25 mouse cellular contexts compared by ENCODE assay signal in genomic region chr16:56068523-56069070, GRCm38 (mm10). TPM values are rescaled to one million over a fixed set of nuclear protein-coding genes. Genes with fewer than 3 reads are reported as not detected.
DNase-seq lines count a peak whose midpoint lies in the region; ATAC-seq and TF ChIP-seq lines count a peak whose summit lies in the region.
"Had no signal": no experiment of that assay in that cellular context is flagged by ENCODE, and none has a peak within 500 bp of the region (broad histone marks: within the 10 kb centered on the region; RNA-seq: fewer than 3 reads in every experiment).

No protein-coding gene starts in this region.

- DNase-seq in liver, result no peak
- DNase-seq in B cell, adult 2 months, result peak; percentile 24 to 39
- DNase-seq in CH12.LX (ENCODE audit: extremely low read depth), result peak; percentile 49
- no peak for DNase-seq in adrenal gland, adult 18-20 months (ENCODE audit: low spot score in 2 of 2)
- DNase-seq: adrenal gland, adult 2 months; adrenal gland, postnatal 36 days; cerebellum, adult 18-20 months; cerebellum, postnatal 25 days; gastrocnemius, postnatal 14 days; kidney, adult 9 months; kidney, postnatal 14 days; lung, postnatal 36 days; right cerebral cortex, postnatal 25 days had no signal

- ATAC-seq in liver, embryonic 15.5 days (ENCODE audit: insufficient read depth), result no peak
- peak; percentile 63 for ATAC-seq in neutrophil, adult 5-6 weeks (ENCODE audit: extremely low read depth, insufficient number of reproducible peaks, low FRiP score, poor library complexity, severe bottlenecking)
- no peak for ATAC-seq in kidney, embryonic 15.5 days (replicated peaks; ENCODE audit: low FRiP score)
- ATAC-seq: intestine, postnatal 0 days had no signal

- no peak overlapping the region for H3K4me2 ChIP-seq in liver, embryonic 15.5 days
- 0 out of 2 replicates have a peak overlapping the region, but pooled peaks have one; percentile 11 for H3K4me2 ChIP-seq in CH12.LX (ENCODE audit: insufficient read depth, low read depth, poor library complexity, severe bottlenecking)
- no peak overlapping the region for H3K4me2 ChIP-seq in kidney, embryonic 15.5 days
- H3K4me2 ChIP-seq: embryonic facial prominence, embryonic 15.5 days; forebrain, embryonic 12.5 days; heart, embryonic 12.5 days; hindbrain, embryonic 14.5 days; midbrain, embryonic 12.5 days; neural tube, embryonic 15.5 days; stomach, embryonic 15.5 days had no signal

- H3K9ac ChIP-seq in liver, embryonic 15.5 days, result no peak overlapping the region
- no peak overlapping the region for H3K9ac ChIP-seq in CH12.LX (ENCODE audit: insufficient read depth, low read depth)
- no peak overlapping the region for H3K9ac ChIP-seq in kidney, embryonic 15.5 days
- H3K9ac ChIP-seq: embryonic facial prominence, embryonic 15.5 days; forebrain, embryonic 12.5 days; heart, embryonic 12.5 days; hindbrain, embryonic 14.5 days; midbrain, embryonic 12.5 days; neural tube, embryonic 15.5 days; stomach, embryonic 15.5 days had no signal

- no peaks in the 10 kb centered on the region for H3K36me3 ChIP-seq in liver, embryonic 15.5 days (replicated peaks)
- H3K36me3 ChIP-seq in CH12.LX (replicated peaks in 1 of 2; ENCODE audit: control insufficient read depth in 1 of 2, insufficient read depth in 1 of 2, low read length in 1 of 2), result no peaks in the 10 kb centered on the region
- H3K36me3 ChIP-seq in kidney, embryonic 15.5 days, result no peaks in the 10 kb centered on the region
- H3K36me3 ChIP-seq: embryonic facial prominence, embryonic 10.5 days; embryonic facial prominence, embryonic 15.5 days; forebrain, embryonic 12.5 days; heart, embryonic 12.5 days; midbrain, embryonic 12.5 days; neural tube, embryonic 15.5 days; stomach, embryonic 15.5 days had no signal

- TF ChIP-seq CTCF in CH12.LX (conservative IDR thresholded peaks at IDR 0.05 in 1 of 2, IDR thresholded peaks at IDR 0.05 in 1 of 2; ENCODE audit: low read depth in 2 of 2, low read length in 2 of 2), result no peak

- TF ChIP-seq POLR2A in CH12.LX (IDR thresholded peaks at IDR 0.05; ENCODE audit: low read depth, low read length), result no peak

- no peaks in the 10 kb centered on the region for H3K27me3 ChIP-seq in liver, embryonic 15.5 days
- no peaks in the 10 kb centered on the region for H3K27me3 ChIP-seq in CH12.LX (replicated peaks)
- H3K27me3 ChIP-seq in kidney, embryonic 15.5 days, result no peaks in the 10 kb centered on the region; the same call in 1 of the 2 replicates
- H3K27me3 ChIP-seq: embryonic facial prominence, embryonic 15.5 days; neural tube, embryonic 15.5 days; stomach, embryonic 15.5 days had no signal

- dilution Hi-C loops in CH12.LX (cut with MboI; ENCODE audit: extremely low pct_ligation_motif_present, extremely low pct_unique_long_range_greater_than_20kb, low sequenced_read_pairs), result no loop called here

- peaks cover 66% of the 10 kb centered on the region for H3K4me1 ChIP-seq in liver, embryonic 15.5 days (replicated peaks)
- H3K4me1 ChIP-seq in CH12.LX (ENCODE audit: control insufficient read depth in 1 of 2, insufficient read depth in 2 of 2), result peaks cover 4 to 24% of the 10 kb centered on the region in 2 experiments; a peak in 3 of 4 replicates
- no peaks in the 10 kb centered on the region for H3K4me1 ChIP-seq in kidney, embryonic 15.5 days
- H3K4me1 ChIP-seq: embryonic facial prominence, embryonic 10.5 days; embryonic facial prominence, embryonic 15.5 days; forebrain, embryonic 12.5 days; heart, embryonic 12.5 days; midbrain, embryonic 12.5 days; neural tube, embryonic 15.5 days had no signal

- in situ Hi-C loops in CH12.LX (cut with MboI; ENCODE audit: low pct_ligation_motif_present, low pct_unique_long_range_greater_than_20kb, low sequenced_read_pairs), result loop anchor here (5.0 to 10.0 kb wide), 3 partner anchors 36 to 176 kb away; partner anchors contain the start of gene Zbtb11

- TF ChIP-seq EP300 in CH12.LX (IDR thresholded peaks at IDR 0.05; ENCODE audit: low read length), result peak; percentile 70

- 82% methylated on average over 6 of the region's 6 CpGs for WGBS in liver, embryonic 15.5 days (ENCODE audit: insufficient replicate concordance)
- 90% methylated on average over 6 of the region's 6 CpGs for WGBS in kidney, embryonic 15.5 days

- no peak overlapping the region for H3K4me3 ChIP-seq in liver, embryonic 15.5 days (replicated peaks)
- H3K4me3 ChIP-seq in CH12.LX (replicated peaks in 1 of 3; ENCODE audit: low read depth in 2 of 3, low read length in 2 of 3, poor library complexity in 1 of 3), result no peak overlapping the region
- H3K4me3 ChIP-seq in kidney, embryonic 15.5 days (replicated peaks), result no peak overlapping the region
- H3K4me3 ChIP-seq: embryonic facial prominence, embryonic 10.5 days; embryonic facial prominence, embryonic 15.5 days; forebrain, embryonic 12.5 days; heart, embryonic 12.5 days; midbrain, embryonic 12.5 days; neural tube, embryonic 15.5 days; stomach, embryonic 15.5 days had no signal

- H3K9me3 ChIP-seq in liver, embryonic 15.5 days (replicated peaks), result no peaks in the 10 kb centered on the region
- no peaks in the 10 kb centered on the region for H3K9me3 ChIP-seq in CH12.LX (replicated peaks; ENCODE audit: low read length)
- no peaks in the 10 kb centered on the region for H3K9me3 ChIP-seq in kidney, embryonic 15.5 days (replicated peaks)
- H3K9me3 ChIP-seq: embryonic facial prominence, embryonic 10.5 days; embryonic facial prominence, embryonic 15.5 days; forebrain, embryonic 12.5 days; heart, embryonic 12.5 days; midbrain, embryonic 12.5 days; neural tube, embryonic 15.5 days; stomach, embryonic 15.5 days had no signal

- H3K27ac ChIP-seq in liver, embryonic 15.5 days (replicated peaks), result peak overlapping the region; percentile 61
- no peak overlapping the region for H3K27ac ChIP-seq in CH12.LX (ENCODE audit: insufficient read depth, low read depth)
- H3K27ac ChIP-seq in kidney, embryonic 15.5 days, result no peak overlapping the region
- H3K27ac ChIP-seq: embryonic facial prominence, embryonic 10.5 days; embryonic facial prominence, embryonic 15.5 days; forebrain, embryonic 12.5 days; hindbrain, embryonic 14.5 days; midbrain, embryonic 12.5 days; neural tube, embryonic 15.5 days; stomach, embryonic 15.5 days had no signal

- no peak for TF ChIP-seq RAD21 in CH12.LX (IDR thresholded peaks at IDR 0.05; ENCODE audit: low read depth, low read length)

- H3K79me2 ChIP-seq in CH12.LX (replicated peaks; ENCODE audit: control insufficient read depth, extremely low read depth, insufficient read depth, poor library complexity, severe bottlenecking), result no peaks in the 10 kb centered on the region

TF ChIP-seq in CH12.LX, 34 proteins besides CTCF, POLR2A, EP300 and RAD21:
- TF ChIP-seq ETS1 (conservative IDR thresholded peaks at IDR 0.05; ENCODE audit: low read depth, low read length) (0 out of 2 replicates have a peak, but pooled peaks have one; percentile 29), ZNF384 (IDR thresholded peaks at IDR 0.05; ENCODE audit: low read depth, low read length) (peak; percentile 72), MEF2A (IDR thresholded peaks at IDR 0.05; ENCODE audit: borderline replicate concordance, low read depth, low read length) (peak; percentile 51; the same call in 1 of the 2 replicates), CHD1 (IDR thresholded peaks at IDR 0.05; ENCODE audit: low read depth, low read length) (no peak), SIN3A (IDR thresholded peaks at IDR 0.05; ENCODE audit: low read length) (no peak), MYC (IDR thresholded peaks at IDR 0.05; ENCODE audit: low read depth, low read length) (0 out of 2 replicates have a peak, but pooled peaks have one; percentile 44), CHD2 (IDR thresholded peaks at IDR 0.05; ENCODE audit: low read length) (0 out of 2 replicates have a peak, but pooled peaks have one; percentile 16), ZKSCAN1 (IDR thresholded peaks at IDR 0.05; ENCODE audit: borderline replicate concordance, low read depth, low read length) (no peak), E2F4 (IDR thresholded peaks at IDR 0.05; ENCODE audit: insufficient replicate concordance, low read depth, low read length) (no peak), TCF12 (IDR thresholded peaks at IDR 0.05; ENCODE audit: low read depth, low read length) (no peak), POLR2AphosphoS2 (IDR thresholded peaks at IDR 0.05; ENCODE audit: low read depth, low read length) (no peak)

RNA-seq across cellular contexts. Expression of gene Senp7, which starts 20.5 kb away (rescaled TPM):
- 16.3 and 18.9 TPM in 2 replicates for polyA plus RNA-seq in liver, embryonic 15.5 days (2015; fragmentation: Nextera tagmentation; extraction: Ambion mirVana)
- 9.9 and 12.3 TPM in 2 replicates for total RNA-seq in CH12.LX (2012; rRNA removed)
- 15.5 and 16.5 TPM in 2 replicates for total RNA-seq in CH12.LX (2014; rRNA removed)
- polyA plus RNA-seq in CH12.LX (2012; ENCODE audit: insufficient read length, low read depth), result 23.7 and 26.4 TPM in 2 replicates
- 107 and 127 TPM in 2 replicates for total RNA-seq in neutrophil, adult 5-6 weeks (2017)
- 28.8 and 33.2 TPM in 2 replicates for polyA plus RNA-seq in kidney, embryonic 15.5 days (2015; fragmentation: Nextera tagmentation; extraction: Ambion mirVana)
- total RNA-seq in adrenal gland, adult 18-20 months (2021), result 10 to 100 TPM; 12.7 to 17.5 TPM

RNA-seq across cellular contexts. Expression of gene Trmt10c, which starts 31.0 kb away (rescaled TPM):
- polyA plus RNA-seq in liver, embryonic 15.5 days (2015; fragmentation: Nextera tagmentation; extraction: Ambion mirVana), result 12.7 and 12.9 TPM in 2 replicates
- total RNA-seq in CH12.LX (2012; rRNA removed) (23.4 and 32.5 TPM in 2 replicates), CH12.LX (2014; rRNA removed) (63.0 and 63.5 TPM in 2 replicates)
- 26.6 and 30.1 TPM in 2 replicates for polyA plus RNA-seq in CH12.LX (2012; ENCODE audit: insufficient read length, low read depth)
- 25.3 and 25.5 TPM in 2 replicates for total RNA-seq in neutrophil, adult 5-6 weeks (2017)
- 28.8 and 28.9 TPM in 2 replicates for polyA plus RNA-seq in kidney, embryonic 15.5 days (2015; fragmentation: Nextera tagmentation; extraction: Ambion mirVana)
- total RNA-seq in adrenal gland, adult 18-20 months (2021), result 10 to 100 TPM; 23.9 to 24.0 TPM

RNA-seq across cellular contexts. Expression of gene Pcnp, which starts 39.1 kb away (rescaled TPM):
- polyA plus RNA-seq in liver, embryonic 15.5 days (2015; fragmentation: Nextera tagmentation; extraction: Ambion mirVana), result 85.2 and 93.7 TPM in 2 replicates
- total RNA-seq in CH12.LX (2012; rRNA removed) (67.4 and 79.5 TPM in 2 replicates), CH12.LX (2014; rRNA removed) (177 and 208 TPM in 2 replicates)
- polyA plus RNA-seq in CH12.LX (2012; ENCODE audit: insufficient read length, low read depth), result 137 and 154 TPM in 2 replicates
- 87.3 and 91.0 TPM in 2 replicates for total RNA-seq in neutrophil, adult 5-6 weeks (2017)
- polyA plus RNA-seq in kidney, embryonic 15.5 days (2015; fragmentation: Nextera tagmentation; extraction: Ambion mirVana), result 216 and 240 TPM in 2 replicates
- total RNA-seq in adrenal gland, adult 18-20 months (2021), result 100 to 1,000 TPM; 110 to 123 TPM

Comparison
In these comparisons a context has a peak if more than half of its experiments do, and no peak if none do; other contexts are left out.
1. DNase-seq: peak in B cell, adult 2 months (2 of 2) and CH12.LX (single experiment); none in liver (single experiment) and adrenal gland, adult 18-20 months (0 of 2).